Mouse (Mus musculus): Measurements from ENCODE around the gene Rspo4. TPM values are rescaled to one million over a fixed set of nuclear protein-coding genes. Genes with fewer than 3 reads are reported as not detected.

The Rspo4 gene
- polyA plus RNA-seq (2014; fragmentation: Nextera tagmentation; extraction: Ambion mirVana): 0.17 TPM in 1 of 2 replicates, not detected in the other

- Histone ChIP-seq H3K9me3 (replicated peaks; ENCODE audit: control insufficient read depth, low read length) (no peaks in the 10 kb centered on the region), H3K4me1 (ENCODE audit: control insufficient read depth, insufficient read depth, low read length) (no peaks in the 10 kb centered on the region; the same call in 1 of the 2 replicates), H3K4me3 (ENCODE audit: low read depth, low read length) (peak within 1 kb of the TSS; percentile 25; the same call in 1 of the 2 replicates), H3K4me2 (ENCODE audit: low read length) (peak within 1 kb of the TSS; percentile 48), H3K27ac (ENCODE audit: low read depth, low read length) (no peak within 1 kb of the TSS), H3K27me3 (replicated peaks; ENCODE audit: control insufficient read depth, insufficient read depth, low read length) (peaks cover 27% of the 10 kb centered on the region), H3K9ac (ENCODE audit: low read length) (peak within 1 kb of the TSS; percentile 5; the same call in 1 of the 2 replicates), H3K36me3 (ENCODE audit: control insufficient read depth, insufficient read depth, low read length) (no peaks in the 10 kb centered on the region)
- no peak for ATAC-seq
- WGBS: 2% methylated on average over 24 of the region's 50 CpGs
- no peak for DNase-seq (ENCODE audit: low spot score)
Measured at GRCm38 (mm10) chr2:151842648-151843226, at the start of gene Rspo4. Gene Rspo4, plus strand, starts transcription at chr2:151842927.

- Histone ChIP-seq H3K27me3 (replicated peaks; ENCODE audit: control insufficient read depth, insufficient read depth, low read length) (no peaks in the 10 kb centered on the region), H3K9ac (ENCODE audit: low read length) (no peak overlapping the region), H3K9me3 (replicated peaks; ENCODE audit: control insufficient read depth, low read length) (no peaks in the 10 kb centered on the region), H3K4me2 (ENCODE audit: low read length) (no peak overlapping the region), H3K4me1 (ENCODE audit: control insufficient read depth, insufficient read depth, low read length) (no peaks in the 10 kb centered on the region), H3K4me3 (ENCODE audit: low read depth, low read length) (no peak overlapping the region), H3K36me3 (ENCODE audit: control insufficient read depth, insufficient read depth, low read length) (no peaks in the 10 kb centered on the region), H3K27ac (ENCODE audit: low read depth, low read length) (no peak overlapping the region)
- DNase-seq (ENCODE audit: low spot score) (no peak), ATAC-seq (no peak)
- 83% methylated on average over 4 of the region's 4 CpGs for WGBS
Measured at GRCm38 (mm10) chr2:151815586-151815985, 27.1 kb upstream of the Rspo4 start.

DNA sequence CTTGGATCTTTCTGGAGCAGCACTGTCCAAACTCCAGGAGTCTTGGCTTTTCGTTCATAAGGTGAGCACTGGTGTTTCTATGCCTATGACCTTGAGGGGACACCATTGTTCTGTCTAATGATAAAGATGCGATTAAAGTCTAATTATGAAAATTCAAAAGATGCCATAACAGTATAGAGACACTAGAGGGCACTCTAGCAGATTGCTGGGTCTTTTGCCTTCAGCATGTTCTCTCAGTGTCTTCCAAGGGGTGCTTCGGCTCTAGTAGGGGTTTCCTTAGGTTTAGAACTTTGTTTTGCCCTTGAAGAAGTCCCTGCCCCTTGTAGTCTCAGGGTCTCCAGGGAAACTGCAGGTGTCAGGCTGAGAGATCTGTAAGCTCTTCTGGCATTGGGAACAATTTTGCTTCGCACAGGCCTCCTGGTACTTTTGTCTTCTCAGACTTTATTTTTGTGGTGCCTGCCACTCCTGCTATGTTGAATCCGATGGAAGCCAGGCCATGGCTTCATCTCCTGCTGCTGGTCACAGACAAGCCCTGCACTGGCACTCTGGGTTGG, 19.6 kb downstream of the Rspo4 start:
- Histone ChIP-seq H3K4me3 (ENCODE audit: low read depth, low read length) (no peak overlapping the region), H3K4me1 (ENCODE audit: control insufficient read depth, insufficient read depth, low read length) (peaks cover 2% of the 10 kb centered on the region; the same call in 1 of the 2 replicates), H3K36me3 (ENCODE audit: control insufficient read depth, insufficient read depth, low read length) (no peaks in the 10 kb centered on the region), H3K9me3 (replicated peaks; ENCODE audit: control insufficient read depth, low read length) (no peaks in the 10 kb centered on the region), H3K9ac (ENCODE audit: low read length) (no peak overlapping the region), H3K27me3 (replicated peaks; ENCODE audit: control insufficient read depth, insufficient read depth, low read length) (no peaks in the 10 kb centered on the region), H3K4me2 (ENCODE audit: low read length) (no peak overlapping the region), H3K27ac (ENCODE audit: low read depth, low read length) (no peak overlapping the region)
- WGBS: 44% methylated on average over 5 of the region's 5 CpGs
- DNase-seq (ENCODE audit: low spot score) (peak; percentile 60), ATAC-seq (no peak)

- Histone ChIP-seq H3K36me3 (ENCODE audit: control insufficient read depth, insufficient read depth, low read length) (no peaks in the 10 kb centered on the region), H3K9me3 (replicated peaks; ENCODE audit: control insufficient read depth, low read length) (no peaks in the 10 kb centered on the region), H3K4me1 (ENCODE audit: control insufficient read depth, insufficient read depth, low read length) (peaks cover 2% of the 10 kb centered on the region; the same call in 1 of the 2 replicates), H3K4me2 (ENCODE audit: low read length) (no peak overlapping the region), H3K27me3 (replicated peaks; ENCODE audit: control insufficient read depth, insufficient read depth, low read length) (no peaks in the 10 kb centered on the region), H3K9ac (ENCODE audit: low read length) (no peak overlapping the region), H3K27ac (ENCODE audit: low read depth, low read length) (no peak overlapping the region), H3K4me3 (ENCODE audit: low read depth, low read length) (no peak overlapping the region)
- no peak for DNase-seq (ENCODE audit: low spot score)
- no peak for ATAC-seq
- 85% methylated on average over 6 of the region's 6 CpGs for WGBS
Measured at GRCm38 (mm10) chr2:151864941-151865340, 22.2 kb downstream of the Rspo4 start.

GRCm38 (mm10) chr2:151866487-151866886, 23.8 kb downstream of the Rspo4 start:
- ATAC-seq (peak; percentile 42; the same call in 1 of the 2 replicates), DNase-seq (ENCODE audit: low spot score) (peak; percentile 51)
- 48% methylated on average over 4 of the region's 4 CpGs for WGBS
- Histone ChIP-seq H3K9me3 (replicated peaks; ENCODE audit: control insufficient read depth, low read length) (no peaks in the 10 kb centered on the region), H3K27ac (ENCODE audit: low read depth, low read length) (no peak overlapping the region), H3K4me3 (ENCODE audit: low read depth, low read length) (no peak overlapping the region), H3K9ac (ENCODE audit: low read length) (no peak overlapping the region), H3K4me2 (ENCODE audit: low read length) (no peak overlapping the region), H3K4me1 (ENCODE audit: control insufficient read depth, insufficient read depth, low read length) (peaks cover 2% of the 10 kb centered on the region; the same call in 1 of the 2 replicates), H3K36me3 (ENCODE audit: control insufficient read depth, insufficient read depth, low read length) (no peaks in the 10 kb centered on the region), H3K27me3 (replicated peaks; ENCODE audit: control insufficient read depth, insufficient read depth, low read length) (no peaks in the 10 kb centered on the region)

DNA sequence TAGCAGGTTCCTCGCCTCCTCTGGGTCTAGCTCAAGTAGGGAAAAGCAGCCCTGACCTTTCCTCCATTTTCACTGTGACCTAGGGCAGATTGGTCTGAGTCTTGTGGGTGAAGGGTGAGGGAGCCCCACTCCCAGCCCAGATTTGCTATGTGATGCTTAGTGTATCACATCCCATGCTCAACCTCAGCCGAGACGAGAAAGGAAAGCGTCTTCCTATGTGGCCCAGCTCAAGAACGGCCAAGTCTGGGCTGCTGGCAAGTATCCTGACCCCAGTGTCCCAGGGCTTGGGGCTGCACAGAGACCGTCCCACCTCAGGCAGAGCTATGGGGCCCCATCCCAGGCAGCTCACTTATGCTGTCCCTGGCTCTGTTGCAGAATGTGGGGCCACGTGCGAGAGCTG, 25.5 kb downstream of the Rspo4 start:
- no peaks in the 10 kb centered on the region for H3K36me3 ChIP-seq (ENCODE audit: control insufficient read depth, insufficient read depth, low read length)
- no peak overlapping the region for H3K27ac ChIP-seq (ENCODE audit: low read depth, low read length)
- H3K27me3 ChIP-seq (replicated peaks; ENCODE audit: control insufficient read depth, insufficient read depth, low read length): no peaks in the 10 kb centered on the region
- no peak overlapping the region for H3K4me2 ChIP-seq (ENCODE audit: low read length)
- 85% methylated on average over 8 of the region's 8 CpGs for WGBS
- H3K4me3 ChIP-seq (ENCODE audit: low read depth, low read length): no peak overlapping the region
- no peaks in the 10 kb centered on the region for H3K9me3 ChIP-seq (replicated peaks; ENCODE audit: control insufficient read depth, low read length)
- ATAC-seq: no peak
- H3K9ac ChIP-seq (ENCODE audit: low read length): no peak overlapping the region
- H3K4me1 ChIP-seq (ENCODE audit: control insufficient read depth, insufficient read depth, low read length): no peaks in the 10 kb centered on the region
- no peak for DNase-seq (ENCODE audit: low spot score)

- no peak overlapping the region for H3K9ac ChIP-seq (ENCODE audit: low read length)
- H3K4me1 ChIP-seq (ENCODE audit: control insufficient read depth, insufficient read depth, low read length): no peaks in the 10 kb centered on the region
- no peak overlapping the region for H3K4me2 ChIP-seq (ENCODE audit: low read length)
- ATAC-seq: no peak
- H3K27ac ChIP-seq (ENCODE audit: low read depth, low read length): no peak overlapping the region
- H3K9me3 ChIP-seq (replicated peaks; ENCODE audit: control insufficient read depth, low read length): no peaks in the 10 kb centered on the region
- H3K27me3 ChIP-seq (replicated peaks; ENCODE audit: control insufficient read depth, insufficient read depth, low read length): no peaks in the 10 kb centered on the region
- no peak overlapping the region for H3K4me3 ChIP-seq (ENCODE audit: low read depth, low read length)
- DNase-seq (ENCODE audit: low spot score): peak; percentile 22
- no peaks in the 10 kb centered on the region for H3K36me3 ChIP-seq (ENCODE audit: control insufficient read depth, insufficient read depth, low read length)
Measured at GRCm38 (mm10) chr2:151874551-151874950, 31.8 kb downstream of the Rspo4 start.

DNA sequence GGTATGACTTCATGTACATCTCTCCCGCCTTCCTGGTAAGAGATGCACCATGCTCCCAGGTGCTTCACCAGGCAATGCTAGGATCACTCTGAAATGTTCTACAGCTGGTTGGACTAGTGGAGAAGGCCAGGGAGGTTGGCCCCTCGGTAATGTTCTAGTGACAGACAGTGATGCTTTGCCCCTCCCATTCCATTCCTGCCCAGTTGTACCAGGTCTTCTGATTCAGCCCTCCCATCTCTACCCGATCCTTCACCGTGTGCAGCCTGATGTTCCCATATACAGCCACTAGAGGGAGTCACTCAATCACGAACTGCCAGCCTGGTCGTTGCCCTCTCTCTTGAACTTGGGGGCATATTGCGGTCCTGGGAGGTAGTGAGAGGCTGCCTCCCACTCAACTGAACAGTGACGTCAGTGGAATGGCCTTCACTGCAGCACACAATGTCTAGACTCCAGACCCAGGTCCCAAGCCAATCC, 33.3 kb downstream of the Rspo4 start:
- 15% methylated on average over 8 of the region's 8 CpGs for WGBS
- Histone ChIP-seq H3K4me2 (ENCODE audit: low read length) (no peak overlapping the region), H3K27me3 (replicated peaks; ENCODE audit: control insufficient read depth, insufficient read depth, low read length) (no peaks in the 10 kb centered on the region), H3K4me1 (ENCODE audit: control insufficient read depth, insufficient read depth, low read length) (no peaks in the 10 kb centered on the region), H3K27ac (ENCODE audit: low read depth, low read length) (no peak overlapping the region), H3K36me3 (ENCODE audit: control insufficient read depth, insufficient read depth, low read length) (no peaks in the 10 kb centered on the region), H3K4me3 (ENCODE audit: low read depth, low read length) (no peak overlapping the region), H3K9ac (ENCODE audit: low read length) (no peak overlapping the region), H3K9me3 (replicated peaks; ENCODE audit: control insufficient read depth, low read length) (no peaks in the 10 kb centered on the region)
- DNase-seq (ENCODE audit: low spot score) (peak; percentile 68), ATAC-seq (peak; percentile 65)

DNA sequence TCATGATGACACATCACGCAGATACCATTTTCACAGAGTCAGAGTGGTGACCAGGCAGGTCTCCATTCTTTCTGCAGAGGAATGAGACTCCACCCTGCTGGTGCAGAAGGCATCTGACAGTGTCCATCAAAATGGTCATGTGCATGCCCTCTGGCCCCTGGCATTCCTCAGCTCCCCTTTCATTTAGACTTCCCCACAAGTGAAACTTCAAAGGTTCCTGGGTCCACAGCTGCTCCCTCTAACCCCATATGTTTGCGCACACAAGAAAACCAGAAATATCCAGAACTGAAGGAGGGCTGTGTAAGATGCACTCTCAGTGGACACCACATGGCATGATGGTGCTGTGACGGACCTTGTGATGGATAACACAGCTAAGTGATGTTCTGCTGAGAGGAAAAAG, 35.9 kb downstream of the Rspo4 start:
- H3K4me2 ChIP-seq (ENCODE audit: low read length): no peak overlapping the region
- no peaks in the 10 kb centered on the region for H3K36me3 ChIP-seq (ENCODE audit: control insufficient read depth, insufficient read depth, low read length)
- 80% methylated on average over 3 of the region's 3 CpGs for WGBS
- H3K9ac ChIP-seq (ENCODE audit: low read length): no peak overlapping the region
- no peak overlapping the region for H3K27ac ChIP-seq (ENCODE audit: low read depth, low read length)
- H3K4me1 ChIP-seq (ENCODE audit: control insufficient read depth, insufficient read depth, low read length): no peaks in the 10 kb centered on the region
- ATAC-seq (no peak), DNase-seq (ENCODE audit: low spot score) (no peak)
- no peaks in the 10 kb centered on the region for H3K27me3 ChIP-seq (replicated peaks; ENCODE audit: control insufficient read depth, insufficient read depth, low read length)
- no peak overlapping the region for H3K4me3 ChIP-seq (ENCODE audit: low read depth, low read length)
- no peaks in the 10 kb centered on the region for H3K9me3 ChIP-seq (replicated peaks; ENCODE audit: control insufficient read depth, low read length)

Measured in forebrain, embryonic 14.5 days (tissue).